Mouse (Mus musculus): ENCODE results near the gene Umad1.

- TF ChIP-seq CTCF (IDR thresholded peaks at IDR 0.05; ENCODE audit: low read depth) (no peak), EP300 (IDR thresholded peaks at IDR 0.05; ENCODE audit: low read depth) (no peak)
Measured at GRCm38 (mm10) chr6:8307878-8308775, 49.0 kb downstream of the Umad1 start.
